ENCODE assay signal across 15 mouse cellular contexts in the genomic region with DNA sequence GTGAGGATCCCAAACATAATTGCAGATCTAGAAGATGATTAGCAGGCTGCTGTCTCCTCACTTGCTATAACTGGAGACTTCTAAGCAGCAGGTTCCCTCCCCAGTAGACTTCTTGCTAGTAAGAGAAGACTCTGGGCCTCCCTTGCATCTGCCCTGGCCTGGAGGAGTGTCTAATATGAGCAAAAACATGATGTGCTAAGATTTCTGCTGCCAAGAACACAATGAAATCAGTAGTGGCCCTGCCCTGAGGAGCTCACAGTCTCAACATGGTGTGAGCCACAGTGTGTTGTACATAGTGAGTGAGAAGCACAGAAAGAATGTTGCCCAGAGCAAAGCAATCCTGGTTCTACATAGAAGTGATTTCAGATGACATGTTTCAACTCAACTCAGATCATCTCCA.
DNase-seq lines count a peak whose midpoint lies in the region.
"Had no signal": no experiment of that assay in that cellular context is flagged by ENCODE, and none has a peak within 500 bp of the region (broad histone marks: within the 10 kb centered on the region; RNA-seq: fewer than 3 reads in every experiment).

No protein-coding gene starts in this region.

- peak; percentile 33 to 62 for DNase-seq in heart, adult 18-20 months
- no peak for DNase-seq in heart, postnatal 14 days
- DNase-seq in lung, postnatal 10 days, result peak; percentile 13
- no peak for DNase-seq in lung, postnatal 4 days
- DNase-seq in fat pad, adult 2 months (ENCODE audit: extremely low read depth, low read depth, low spot score), result peak; percentile 49
- peak; percentile 62 for DNase-seq in skeletal muscle tissue, adult 2 months (ENCODE audit: low read depth, low spot score)
- DNase-seq: adrenal gland, adult 2 months; adrenal gland, postnatal 36 days; B cell, adult 2 months; cerebellum, adult 18-20 months; cerebellum, postnatal 10 days; forebrain, postnatal 0 days; kidney, adult 18-20 months; kidney, postnatal 25 days; right cerebral cortex, adult 18-20 months had no signal

- intact Hi-C loops in heart, postnatal 14 days (cut with DNase I), result loop anchor here (5.0 kb wide), 1 partner anchor 519 kb away; a partner anchor contains a TSS

Comparison
In these comparisons a context has a peak if more than half of its experiments do, and no peak if none do; other contexts are left out.
1. DNase-seq: peak in heart, adult 18-20 months (2 of 2), lung, postnatal 10 days (single experiment), fat pad, adult 2 months (single experiment) and skeletal muscle tissue, adult 2 months (single experiment); none in heart, postnatal 14 days (0 of 2) and lung, postnatal 4 days (0 of 2).